Mouse (Mus musculus): ENCODE data around the gene Gpr142. TPM values are rescaled to one million over a fixed set of nuclear protein-coding genes. Genes with fewer than 3 reads are reported as not detected.
A peak's percentile ranks its signal among the peaks of the same experiment; 100 is the strongest.

Gpr142 gene
- total RNA-seq, 4 experiments from 2014 or later = not detected

GRCm38 (mm10) chr11:114844464-114845220, 45.9 kb downstream of the Gpr142 start:
- no peak for DNase-seq

DNA sequence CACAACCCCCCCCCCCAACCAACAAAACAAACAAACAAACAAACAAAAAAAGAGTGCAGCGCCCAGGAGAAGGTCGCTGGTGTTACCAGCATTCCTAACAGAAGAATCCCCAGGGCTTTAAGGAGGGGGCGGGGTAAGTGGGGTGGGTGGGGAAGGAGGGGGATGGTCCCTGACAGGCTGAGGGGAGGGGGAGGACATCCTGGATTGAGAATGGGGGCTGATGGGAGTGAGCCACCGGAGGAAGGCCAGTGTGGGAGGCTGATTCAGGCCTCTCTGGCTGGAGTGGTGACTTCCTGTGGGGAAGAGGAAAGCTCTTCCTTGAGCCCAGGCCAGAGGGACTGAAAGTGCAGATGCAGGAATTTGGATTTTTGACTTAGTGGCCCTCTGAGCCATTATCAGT, 47.6 kb downstream of the Gpr142 start:
- DNase-seq = no peak

DNA sequence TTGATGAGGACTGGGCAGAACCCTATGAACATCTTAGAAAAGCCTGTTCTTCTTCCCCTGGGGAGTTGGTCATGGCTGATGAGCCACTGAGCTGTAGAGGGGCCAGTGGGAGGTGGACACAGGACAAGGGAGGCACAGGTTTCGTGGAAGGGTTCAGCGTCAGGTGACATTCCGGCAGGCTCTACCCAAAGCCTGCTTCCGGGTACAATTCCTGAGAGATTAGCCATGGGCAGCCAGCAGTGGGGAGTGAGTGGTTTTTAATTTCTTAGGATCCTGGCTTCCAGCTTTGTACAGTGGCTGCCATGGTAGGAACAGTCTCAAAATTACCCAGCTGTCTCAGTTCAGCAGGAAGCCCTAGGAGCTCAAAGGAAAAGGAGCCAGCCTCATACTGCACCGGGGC, 48.3 kb downstream of the Gpr142 start:
- no peak for DNase-seq

- DNase-seq = no peak
These were observed 50.8 kb downstream of the Gpr142 start for GRCm38 (mm10) chr11:114849572-114849971.

DNA sequence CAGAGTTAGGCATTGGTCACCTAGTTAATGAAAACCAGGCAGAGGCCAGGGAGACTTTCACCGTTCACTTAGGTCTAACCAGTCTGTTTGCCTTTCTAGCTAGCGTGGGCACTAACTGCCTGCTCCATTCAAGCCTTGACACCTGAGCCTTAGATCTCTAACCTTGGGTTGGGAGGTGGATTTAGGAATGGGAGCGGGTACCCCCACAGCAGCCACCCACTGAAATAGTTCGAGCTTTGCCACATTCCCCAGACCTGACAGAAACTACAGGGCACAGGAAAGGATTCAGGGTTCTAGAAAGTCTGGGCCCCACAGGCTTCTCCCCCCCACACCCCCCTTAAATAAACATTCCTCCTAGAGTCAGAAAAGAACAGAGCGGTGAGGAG, 51.3 kb downstream of the Gpr142 start:
- DNase-seq = no peak

- DNase-seq = no peak
These were observed 51.9 kb downstream of the Gpr142 start, which contains the start of gene Gprc5c for GRCm38 (mm10) chr11:114850452-114851268. Gprc5c (plus strand) TSS chr11:114851152.

GRCm38 (mm10) chr11:114851269-114851607, 52.5 kb downstream of the Gpr142 start:
- no peak for DNase-seq

DNA sequence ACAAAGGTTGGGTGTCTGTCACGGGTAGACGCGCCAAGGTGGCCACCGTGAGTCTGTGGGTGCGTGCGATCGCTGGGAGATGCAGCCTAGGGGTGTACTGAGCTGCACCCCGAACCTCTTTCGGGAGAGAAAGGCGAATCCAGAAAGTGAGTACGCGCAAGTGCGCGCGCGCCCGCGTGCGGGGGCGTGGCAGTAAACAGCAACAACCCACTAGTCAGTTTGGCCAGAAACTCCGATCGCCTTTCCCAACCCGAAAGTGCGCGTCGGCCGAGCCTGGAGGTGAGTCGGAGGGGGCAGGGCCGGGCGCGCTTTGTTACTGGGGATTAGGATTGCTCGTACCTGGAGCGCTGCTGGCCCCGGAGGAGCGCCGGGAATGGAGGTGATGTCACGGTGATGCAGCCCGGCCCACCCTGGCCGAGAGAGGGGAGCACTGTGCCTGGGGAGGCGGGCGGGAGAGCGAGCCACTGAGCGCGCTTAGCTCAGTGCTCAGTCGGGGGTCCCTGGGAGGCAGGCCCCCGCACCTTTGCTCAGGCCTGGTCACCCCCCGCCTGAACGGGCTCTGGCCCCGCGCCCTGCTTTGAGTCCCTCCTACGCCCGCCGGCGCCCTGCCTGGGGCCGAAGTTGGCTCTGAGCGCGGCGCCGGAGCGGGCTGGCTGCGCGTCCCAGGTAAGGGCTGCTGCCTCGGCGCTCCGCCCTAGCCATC, 53.0 kb downstream of the Gpr142 start:
- peak; percentile 33 for DNase-seq

DNA sequence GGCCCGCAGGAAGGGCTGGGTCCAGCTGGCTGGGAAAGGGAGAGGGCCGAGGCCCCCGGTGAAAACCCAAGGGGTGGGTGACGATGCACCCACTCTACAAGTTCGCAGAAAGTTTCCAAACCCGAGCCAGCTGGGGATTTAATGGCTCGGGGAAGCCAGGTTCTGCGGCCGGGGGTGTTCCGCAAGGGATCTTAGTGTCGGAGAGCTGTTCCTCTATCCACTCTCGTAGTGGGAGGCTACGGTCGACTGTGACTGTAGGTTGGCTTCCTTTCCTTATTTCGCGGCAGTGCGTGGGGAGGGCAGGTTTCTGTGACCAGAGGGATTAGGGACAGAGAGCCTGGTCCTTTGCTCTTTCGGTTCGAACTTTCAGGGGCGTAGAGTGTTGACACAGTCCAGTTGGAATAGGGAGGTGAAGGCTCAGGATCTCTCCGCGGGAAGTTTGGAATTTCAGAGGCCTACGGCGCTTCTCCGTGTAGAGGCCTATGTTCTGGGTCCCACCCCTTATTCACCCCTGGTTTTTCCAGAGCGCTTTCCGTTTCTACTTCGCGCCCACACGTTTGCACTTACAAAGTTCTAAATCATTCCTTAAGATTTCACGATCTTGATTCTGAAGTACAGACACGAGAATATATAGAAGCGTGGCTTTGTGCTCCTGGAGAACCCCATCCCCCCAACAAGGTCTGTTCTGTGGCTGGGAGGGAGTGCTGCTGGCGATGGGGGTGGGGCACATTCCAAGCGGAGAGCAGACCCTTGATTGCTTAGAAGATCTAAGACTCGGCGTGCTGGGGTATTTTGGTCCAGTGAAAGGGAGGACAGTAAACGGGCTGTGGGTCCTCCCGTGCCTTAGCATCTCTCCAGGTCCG, 53.8 kb downstream of the Gpr142 start:
- no peak for DNase-seq

GRCm38 (mm10) chr11:114853174-114853838, 54.6 kb downstream of the Gpr142 start:
- no peak for DNase-seq

DNA sequence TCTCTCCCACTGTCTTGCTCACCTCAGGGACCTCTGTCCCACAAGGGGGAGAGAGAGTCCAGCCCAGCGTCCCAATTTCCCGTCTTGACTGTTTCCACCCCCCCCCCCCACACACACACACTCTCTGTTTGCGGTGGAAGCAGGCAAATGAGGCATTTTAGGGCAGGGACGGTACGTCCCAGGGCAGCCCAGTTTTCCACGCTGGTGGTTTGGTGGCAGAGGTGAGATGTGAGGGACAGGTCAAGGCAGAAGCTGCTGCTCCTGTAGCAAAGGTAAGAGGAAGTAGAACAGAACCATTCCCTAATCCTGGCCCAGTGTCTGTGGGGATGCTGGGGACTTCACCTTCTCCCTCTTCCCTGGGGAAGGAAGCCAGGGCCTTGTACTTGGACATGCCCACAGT, 55.9 kb downstream of the Gpr142 start:
- no peak for DNase-seq

- no peak for DNase-seq
These were observed 57.4 kb downstream of the Gpr142 start for GRCm38 (mm10) chr11:114856125-114856524.

Other genes with a start within 250 kb of the Gpr142 start
- gene Rpl38, start 130.4 kb upstream of the Gpr142 start, total RNA-seq (2022) = 1,000 to 10,000 TPM; 1,051 to 1,434 (median 1,137) TPM
- 100 to 1,000 TPM in 2 of 4 experiments, 10 to 100 TPM in 2; 75.1 to 107 (median 88.6) TPM for gene Ttyh2, start 123.5 kb upstream of the Gpr142 start, total RNA-seq (2022)
- gene Dnaic2, start 71.5 kb upstream of the Gpr142 start, total RNA-seq (2022) = under 1 TPM; 0.38 to 0.51 (median 0.42) TPM
- 1 to 10 TPM in 1 of 4 experiments, under 1 TPM in 3; 0.38 to 1.3 (median 0.76) TPM for gene Kif19a, start 33.5 kb upstream of the Gpr142 start, total RNA-seq (2022)
- gene Btbd17, start 3.0 kb upstream of the Gpr142 start, total RNA-seq (2022) = not detected
- 1 to 10 TPM; 4.3 to 7.7 (median 4.6) TPM for gene Gprc5c, start 52.2 kb downstream of the Gpr142 start, total RNA-seq (2022)
- gene Cd300a, start 91.1 kb downstream of the Gpr142 start, total RNA-seq (2022) = 1 to 10 TPM; 1.1 to 3.9 (median 3.3) TPM
- gene Cd300lb, start 135.5 kb downstream of the Gpr142 start, total RNA-seq (2022) = 1 to 10 TPM; 1.3 to 3.1 (median 1.7) TPM
- gene Cd300c, start 170.2 kb downstream of the Gpr142 start, total RNA-seq (2022) = not detected
- 1 to 10 TPM; 1.6 to 3.1 (median 2.1) TPM for gene Cd300ld, start 191.0 kb downstream of the Gpr142 start, total RNA-seq (2022)
- gene Cd300c2, start 203.0 kb downstream of the Gpr142 start, total RNA-seq (2022) = 10 to 100 TPM in 1 of 4 experiments, 1 to 10 TPM in 3; 3.7 to 11.4 (median 7.5) TPM
- 1 to 10 TPM in 1 of 4 experiments, not detected in 3; 1.6 TPM for gene Cd300ld2, start 217.3 kb downstream of the Gpr142 start, total RNA-seq (2022)
- gene Cd300ld4, start 228.1 kb downstream of the Gpr142 start, total RNA-seq (2022) = not detected
- 10 to 100 TPM in 1 of 4 experiments, 1 to 10 TPM in 3; 3.2 to 11.2 (median 4.5) TPM for gene Cd300ld5, start 238.8 kb downstream of the Gpr142 start, total RNA-seq (2022)
- 10 to 100 TPM in 3 of 4 experiments, 1 to 10 TPM in 1; 9.5 to 18.1 (median 12.1) TPM for gene Cd300ld3, start 249.5 kb downstream of the Gpr142 start, total RNA-seq (2022)

All from adrenal gland, adult 8-10 months (tissue).